Mouse (Mus musculus): Measurements from ENCODE around the gene As3mt. TPM values are rescaled to one million over a fixed set of nuclear protein-coding genes. Genes with fewer than 3 reads are reported as not detected.

The As3mt gene
- polyA plus RNA-seq (2015; fragmentation: Nextera tagmentation; extraction: Ambion mirVana) = 34.8 and 35.1 TPM in 2 replicates

GRCm38 (mm10) chr19:46707296-46708151 lies at the start of gene As3mt:
Gene As3mt, plus strand, starts transcription at chr19:46707458.
- peak within 1 kb of the TSS; percentile 77 for H3K9ac ChIP-seq (ENCODE audit: low read length)
- H3K4me1 ChIP-seq (replicated peaks; ENCODE audit: control insufficient read depth, insufficient read depth, low read length) = peaks cover 7% of the 10 kb centered on the region
- no peaks in the 10 kb centered on the region for H3K36me3 ChIP-seq (ENCODE audit: control insufficient read depth, insufficient read depth, low read length)
- H3K4me2 ChIP-seq (ENCODE audit: low read depth, low read length) = peak within 1 kb of the TSS; percentile 90
- H3K27me3 ChIP-seq (ENCODE audit: control insufficient read depth, insufficient read depth, low read depth, low read length) = no peaks in the 10 kb centered on the region
- H3K27ac ChIP-seq (ENCODE audit: low read length) = peak within 1 kb of the TSS; percentile 43
- ATAC-seq (ENCODE audit: low read depth) = peak; percentile 80
- H3K4me3 ChIP-seq (ENCODE audit: low read length) = peak within 1 kb of the TSS; percentile 60
- no peaks in the 10 kb centered on the region for H3K9me3 ChIP-seq (ENCODE audit: control insufficient read depth, low read length)
- 6% methylated on average over 31 of the region's 31 CpGs for WGBS

- WGBS = 93% methylated on average over 7 of the region's 7 CpGs
- Histone ChIP-seq H3K27me3 (ENCODE audit: control insufficient read depth, insufficient read depth, low read depth, low read length) (no peaks in the 10 kb centered on the region), H3K9me3 (ENCODE audit: control insufficient read depth, low read length) (no peaks in the 10 kb centered on the region), H3K4me1 (replicated peaks; ENCODE audit: control insufficient read depth, insufficient read depth, low read length) (no peaks in the 10 kb centered on the region), H3K27ac (ENCODE audit: low read length) (no peak overlapping the region), H3K4me2 (ENCODE audit: low read depth, low read length) (no peak overlapping the region), H3K4me3 (ENCODE audit: low read length) (no peak overlapping the region), H3K9ac (ENCODE audit: low read length) (no peak overlapping the region), H3K36me3 (ENCODE audit: control insufficient read depth, insufficient read depth, low read length) (peaks cover 30% of the 10 kb centered on the region)
- ATAC-seq (ENCODE audit: low read depth) = no peak
Observed at GRCm38 (mm10) chr19:46658348-46658747, 48.9 kb upstream of the As3mt start.

DNA sequence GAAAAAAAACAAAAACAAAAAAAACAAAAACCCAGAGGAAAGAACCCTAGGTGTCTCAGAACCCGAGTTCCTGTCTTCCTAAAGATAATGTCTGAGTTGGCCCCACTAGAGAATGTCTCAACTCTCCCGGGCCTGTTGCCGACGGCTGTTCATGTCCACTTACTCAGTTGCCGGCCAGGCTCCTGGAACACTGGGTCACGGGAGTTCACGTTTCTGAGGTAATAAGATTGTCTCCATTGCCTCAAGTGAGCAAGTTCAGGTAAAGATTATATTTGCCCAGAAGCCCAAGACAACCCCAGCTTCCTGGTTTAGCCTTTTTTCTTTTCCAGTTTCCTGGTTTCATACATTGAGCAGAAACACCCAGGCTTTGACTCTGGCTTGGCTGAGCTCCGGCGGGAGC lies 48.4 kb upstream of the As3mt start:
- Histone ChIP-seq H3K9me3 (ENCODE audit: control insufficient read depth, low read length) (no peaks in the 10 kb centered on the region), H3K4me1 (replicated peaks; ENCODE audit: control insufficient read depth, insufficient read depth, low read length) (no peaks in the 10 kb centered on the region), H3K4me2 (ENCODE audit: low read depth, low read length) (no peak overlapping the region), H3K9ac (ENCODE audit: low read length) (no peak overlapping the region), H3K27me3 (ENCODE audit: control insufficient read depth, insufficient read depth, low read depth, low read length) (no peaks in the 10 kb centered on the region), H3K36me3 (ENCODE audit: control insufficient read depth, insufficient read depth, low read length) (peaks cover 25% of the 10 kb centered on the region), H3K4me3 (ENCODE audit: low read length) (no peak overlapping the region), H3K27ac (ENCODE audit: low read length) (no peak overlapping the region)
- ATAC-seq (ENCODE audit: low read depth) = no peak
- WGBS = 57% methylated on average over 9 of the region's 9 CpGs

- Histone ChIP-seq H3K4me3 (ENCODE audit: low read length) (no peak overlapping the region), H3K27ac (ENCODE audit: low read length) (no peak overlapping the region), H3K4me1 (replicated peaks; ENCODE audit: control insufficient read depth, insufficient read depth, low read length) (no peaks in the 10 kb centered on the region), H3K9ac (ENCODE audit: low read length) (no peak overlapping the region), H3K9me3 (ENCODE audit: control insufficient read depth, low read length) (no peaks in the 10 kb centered on the region), H3K36me3 (ENCODE audit: control insufficient read depth, insufficient read depth, low read length) (peaks cover 3% of the 10 kb centered on the region), H3K27me3 (ENCODE audit: control insufficient read depth, insufficient read depth, low read depth, low read length) (no peaks in the 10 kb centered on the region), H3K4me2 (ENCODE audit: low read depth, low read length) (no peak overlapping the region)
- ATAC-seq (ENCODE audit: low read depth) = no peak
- 45% methylated on average over 4 of the region's 4 CpGs for WGBS
Observed at GRCm38 (mm10) chr19:46661511-46661910, 45.7 kb upstream of the As3mt start.

GRCm38 (mm10) chr19:46662214-46662613 lies 45.0 kb upstream of the As3mt start:
- H3K4me1 ChIP-seq (replicated peaks; ENCODE audit: control insufficient read depth, insufficient read depth, low read length) = no peaks in the 10 kb centered on the region
- no peak overlapping the region for H3K4me3 ChIP-seq (ENCODE audit: low read length)
- no peak overlapping the region for H3K9ac ChIP-seq (ENCODE audit: low read length)
- no peaks in the 10 kb centered on the region for H3K27me3 ChIP-seq (ENCODE audit: control insufficient read depth, insufficient read depth, low read depth, low read length)
- no peaks in the 10 kb centered on the region for H3K9me3 ChIP-seq (ENCODE audit: control insufficient read depth, low read length)
- 53% methylated on average over 8 of the region's 8 CpGs for WGBS
- ATAC-seq (ENCODE audit: low read depth) = no peak
- H3K4me2 ChIP-seq (ENCODE audit: low read depth, low read length) = no peak overlapping the region
- H3K36me3 ChIP-seq (ENCODE audit: control insufficient read depth, insufficient read depth, low read length) = no peaks in the 10 kb centered on the region; the same call in 1 of the 2 replicates
- H3K27ac ChIP-seq (ENCODE audit: low read length) = no peak overlapping the region

GRCm38 (mm10) chr19:46662784-46663183 lies 44.5 kb upstream of the As3mt start:
- Histone ChIP-seq H3K36me3 (ENCODE audit: control insufficient read depth, insufficient read depth, low read length) (no peaks in the 10 kb centered on the region; the same call in 1 of the 2 replicates), H3K4me3 (ENCODE audit: low read length) (no peak overlapping the region), H3K4me1 (replicated peaks; ENCODE audit: control insufficient read depth, insufficient read depth, low read length) (no peaks in the 10 kb centered on the region), H3K27ac (ENCODE audit: low read length) (no peak overlapping the region), H3K9ac (ENCODE audit: low read length) (no peak overlapping the region), H3K4me2 (ENCODE audit: low read depth, low read length) (no peak overlapping the region), H3K9me3 (ENCODE audit: control insufficient read depth, low read length) (no peaks in the 10 kb centered on the region), H3K27me3 (ENCODE audit: control insufficient read depth, insufficient read depth, low read depth, low read length) (no peaks in the 10 kb centered on the region)
- ATAC-seq (ENCODE audit: low read depth) = no peak
- 73% methylated on average over 6 of the region's 6 CpGs for WGBS

DNA sequence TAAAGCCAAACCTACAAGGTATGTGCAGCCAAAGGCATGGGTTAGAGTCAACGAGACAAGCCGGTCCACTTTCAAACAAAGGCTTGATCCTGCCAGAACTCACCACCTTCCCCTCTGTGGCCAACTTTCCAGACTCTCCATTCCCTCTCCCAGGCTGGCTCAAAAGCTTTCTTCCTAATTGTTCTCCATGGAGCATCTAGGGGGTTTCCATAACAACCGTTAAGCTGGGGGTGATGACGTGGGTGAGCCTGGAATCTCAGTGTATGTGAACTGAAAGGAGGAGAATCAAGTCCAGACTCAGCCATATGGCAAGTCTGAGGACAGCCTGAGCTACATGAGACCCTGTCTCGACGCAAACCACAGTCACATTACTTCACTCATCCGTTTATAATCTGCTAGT lies 41.8 kb upstream of the As3mt start:
- H3K27ac ChIP-seq (ENCODE audit: low read length) = no peak overlapping the region
- no peaks in the 10 kb centered on the region for H3K9me3 ChIP-seq (ENCODE audit: control insufficient read depth, low read length)
- H3K36me3 ChIP-seq (ENCODE audit: control insufficient read depth, insufficient read depth, low read length) = no peaks in the 10 kb centered on the region
- no peak overlapping the region for H3K4me2 ChIP-seq (ENCODE audit: low read depth, low read length)
- H3K4me1 ChIP-seq (replicated peaks; ENCODE audit: control insufficient read depth, insufficient read depth, low read length) = no peaks in the 10 kb centered on the region
- H3K27me3 ChIP-seq (ENCODE audit: control insufficient read depth, insufficient read depth, low read depth, low read length) = no peaks in the 10 kb centered on the region
- no peak overlapping the region for H3K4me3 ChIP-seq (ENCODE audit: low read length)
- no peak for ATAC-seq (ENCODE audit: low read depth)
- 65% methylated on average over 7 of the region's 7 CpGs for WGBS
- no peak overlapping the region for H3K9ac ChIP-seq (ENCODE audit: low read length)

- Histone ChIP-seq H3K4me1 (replicated peaks; ENCODE audit: control insufficient read depth, insufficient read depth, low read length) (no peaks in the 10 kb centered on the region), H3K27me3 (ENCODE audit: control insufficient read depth, insufficient read depth, low read depth, low read length) (no peaks in the 10 kb centered on the region), H3K27ac (ENCODE audit: low read length) (no peak overlapping the region), H3K36me3 (ENCODE audit: control insufficient read depth, insufficient read depth, low read length) (no peaks in the 10 kb centered on the region), H3K4me2 (ENCODE audit: low read depth, low read length) (no peak overlapping the region), H3K9me3 (ENCODE audit: control insufficient read depth, low read length) (no peaks in the 10 kb centered on the region), H3K9ac (ENCODE audit: low read length) (no peak overlapping the region), H3K4me3 (ENCODE audit: low read length) (no peak overlapping the region)
- no peak for ATAC-seq (ENCODE audit: low read depth)
- WGBS = 45% methylated on average over 11 of the region's 11 CpGs
Observed at GRCm38 (mm10) chr19:46667300-46667699, 40.0 kb upstream of the As3mt start.

DNA sequence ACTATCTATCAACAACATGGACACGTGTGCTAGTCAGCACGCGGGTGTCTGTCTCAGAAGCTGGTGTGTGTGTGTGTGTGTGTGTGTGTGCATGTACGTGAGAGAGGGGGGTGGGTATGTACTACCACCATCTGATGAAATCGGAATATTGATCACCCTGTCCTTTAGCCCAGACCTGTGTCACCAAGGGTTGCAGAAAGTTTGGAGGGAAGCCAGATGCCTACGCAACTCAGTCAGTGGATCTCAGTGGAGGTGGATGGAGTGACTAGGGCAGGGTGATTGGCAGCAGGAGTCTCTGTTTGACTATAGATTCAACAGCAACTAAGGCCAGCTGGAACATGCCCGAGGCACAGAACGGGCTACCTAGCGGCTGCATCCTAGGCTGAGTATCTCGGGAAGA lies 39.0 kb upstream of the As3mt start:
- ATAC-seq (ENCODE audit: low read depth) = 0 out of 2 replicates have a peak, but pooled peaks have one; percentile 10
- no peaks in the 10 kb centered on the region for H3K9me3 ChIP-seq (ENCODE audit: control insufficient read depth, low read length)

More for the DNA sequence above, 39.0 kb upstream of the As3mt start:
- H3K4me1 ChIP-seq (replicated peaks; ENCODE audit: control insufficient read depth, insufficient read depth, low read length) = peaks cover 2% of the 10 kb centered on the region; the same call in 1 of the 2 replicates
- H3K4me2 ChIP-seq (ENCODE audit: low read depth, low read length) = no peak overlapping the region
- H3K4me3 ChIP-seq (ENCODE audit: low read length) = no peak overlapping the region
- 82% methylated on average over 10 of the region's 10 CpGs for WGBS
- H3K27ac ChIP-seq (ENCODE audit: low read length) = no peak overlapping the region
- H3K36me3 ChIP-seq (ENCODE audit: control insufficient read depth, insufficient read depth, low read length) = no peaks in the 10 kb centered on the region
- H3K27me3 ChIP-seq (ENCODE audit: control insufficient read depth, insufficient read depth, low read depth, low read length) = no peaks in the 10 kb centered on the region
- H3K9ac ChIP-seq (ENCODE audit: low read length) = no peak overlapping the region
